Mouse (Mus musculus) right cerebral cortex, adult 18-20 months (tissue): ENCODE measurements around the gene Rapgef2.
A peak's percentile ranks its signal among the peaks of the same experiment; 100 is the strongest.

Source experiments
- DNase-seq: peaks from one replicate; pipeline ENCODE4 v3.0.0; 2022; ENCODE audit warnings: mixed read lengths

Gene Rapgef2

DNA sequence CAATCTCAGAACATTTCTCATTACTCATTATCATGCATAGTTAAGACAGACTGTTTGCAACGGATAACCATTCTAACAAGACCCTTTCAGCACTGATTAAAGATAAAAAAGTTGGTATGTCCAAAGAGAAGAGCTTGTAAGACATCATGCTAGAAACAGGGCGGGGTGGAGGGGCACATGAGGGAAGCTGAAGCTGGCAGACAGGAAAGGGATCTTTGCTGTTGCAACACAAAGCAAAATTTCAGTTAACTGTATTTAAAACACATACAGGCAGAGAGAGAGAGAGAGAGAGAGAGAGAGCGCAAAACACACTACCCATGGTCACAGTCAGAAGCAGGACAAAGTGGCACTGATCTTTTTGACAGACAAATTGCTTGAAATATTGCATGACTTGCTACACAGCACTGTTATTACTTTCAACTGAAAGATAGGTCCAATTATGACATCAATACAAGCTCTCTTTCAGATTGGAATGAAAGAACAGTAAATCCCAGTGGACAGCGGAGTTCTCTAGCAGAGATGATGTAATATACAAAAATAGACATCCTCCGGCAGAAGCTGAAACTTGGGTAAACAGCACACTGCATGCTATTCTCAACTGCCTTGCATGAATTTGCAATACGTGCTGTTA is 125.1 kb downstream of the Rapgef2 start:
- no peak for DNase-seq

DNA sequence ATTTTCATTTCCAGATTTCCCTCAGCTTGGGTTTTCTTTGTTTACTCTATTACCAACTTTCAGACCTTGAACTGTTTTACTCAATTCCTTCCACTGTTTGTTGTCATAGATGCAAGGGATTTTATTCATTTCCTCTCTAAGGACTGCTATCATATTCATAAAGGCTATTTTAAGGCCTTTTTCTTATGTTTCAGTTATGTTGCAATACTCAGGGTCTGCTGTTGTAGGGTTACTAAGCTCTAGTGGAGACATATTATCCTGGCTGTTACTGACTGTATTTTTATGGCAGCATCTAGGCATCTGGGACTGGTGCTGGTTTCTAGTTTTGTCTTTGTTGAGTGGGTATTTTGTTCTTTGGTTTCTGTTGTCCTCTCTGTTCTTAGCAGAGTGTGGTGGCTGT is 128.1 kb downstream of the Rapgef2 start:
- no peak for DNase-seq

- DNase-seq: no peak
Measured at GRCm38 (mm10) chr3:79153039-79153487, 133.3 kb downstream of the Rapgef2 start.

DNA sequence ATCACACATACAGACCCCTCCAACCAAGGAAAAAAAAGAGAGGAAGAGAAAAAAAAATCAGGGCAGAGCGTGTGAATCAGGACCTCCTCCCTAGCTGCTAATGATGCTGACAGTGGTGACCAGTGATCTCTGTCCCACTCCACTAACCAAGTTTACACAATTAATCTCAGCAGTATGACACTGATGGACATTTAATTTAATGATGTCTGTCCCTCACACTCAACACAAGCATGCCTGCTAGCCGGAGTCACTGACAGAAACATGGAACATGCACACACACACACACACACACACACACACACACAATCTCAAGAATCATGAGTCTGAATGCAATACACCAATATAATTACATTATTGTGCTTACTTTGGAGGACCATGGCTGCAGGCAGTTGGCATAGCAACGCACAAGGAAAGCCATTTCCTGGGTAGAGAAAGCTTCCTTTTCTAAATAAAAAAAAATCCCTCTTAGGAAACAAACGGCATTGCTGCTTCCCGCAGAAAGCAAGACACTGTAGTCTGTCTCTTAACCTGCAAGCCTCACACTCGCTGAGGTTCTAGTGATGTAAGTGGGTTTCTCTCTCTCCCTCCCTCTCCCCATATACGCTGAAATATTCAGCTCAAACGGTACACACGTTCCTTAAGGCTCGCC is 140.8 kb downstream of the Rapgef2 start:
- no peak for DNase-seq

GRCm38 (mm10) chr3:79144672-79145406 is 141.5 kb downstream of the Rapgef2 start:
- DNase-seq: peak; percentile 80

GRCm38 (mm10) chr3:79144085-79144484 is 142.2 kb downstream of the Rapgef2 start:
- DNase-seq: no peak

DNA sequence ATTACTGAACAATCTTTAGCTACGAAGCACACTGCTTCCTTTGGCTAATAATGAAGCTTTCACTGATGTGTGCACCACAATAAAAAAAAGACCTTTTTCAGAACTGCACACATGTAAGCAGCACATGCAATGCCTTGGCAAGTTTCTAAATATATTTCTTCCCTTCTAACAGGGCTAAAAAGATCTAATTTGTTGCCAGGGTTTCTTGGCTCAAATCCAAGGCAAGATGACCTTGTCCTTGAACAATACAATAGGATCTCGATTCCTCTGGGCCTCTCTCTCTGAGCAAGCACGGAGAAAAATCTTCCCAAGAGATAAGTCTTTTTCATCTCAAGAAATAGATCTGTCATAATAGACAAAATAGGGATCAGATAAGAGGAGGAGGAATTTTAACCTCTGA is 147.1 kb downstream of the Rapgef2 start:
- no peak for DNase-seq

- DNase-seq: no peak
Measured at GRCm38 (mm10) chr3:79138601-79139000, 147.7 kb downstream of the Rapgef2 start.

DNA sequence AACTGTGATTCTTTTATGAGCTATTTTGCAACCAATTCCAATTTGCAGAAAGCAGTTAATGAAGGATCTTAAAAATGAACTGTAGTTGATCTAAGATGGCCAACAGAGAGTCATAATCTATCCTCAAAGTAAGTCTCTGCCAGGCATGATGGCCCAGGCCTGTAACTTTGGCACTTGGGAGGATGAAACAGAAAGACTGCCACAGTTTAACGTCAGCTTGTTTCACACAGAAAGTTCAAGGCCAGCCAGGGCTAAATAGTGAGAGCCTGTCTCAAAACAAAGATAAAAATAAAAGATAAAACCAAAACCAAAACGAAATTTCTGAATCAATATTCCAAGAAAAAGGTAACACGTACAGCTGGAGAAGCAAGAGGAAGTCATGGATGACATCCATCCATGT is 155.3 kb downstream of the Rapgef2 start:
- no peak for DNase-seq

GRCm38 (mm10) chr3:79129044-79129600 is 157.2 kb downstream of the Rapgef2 start:
- DNase-seq: no peak

DNA sequence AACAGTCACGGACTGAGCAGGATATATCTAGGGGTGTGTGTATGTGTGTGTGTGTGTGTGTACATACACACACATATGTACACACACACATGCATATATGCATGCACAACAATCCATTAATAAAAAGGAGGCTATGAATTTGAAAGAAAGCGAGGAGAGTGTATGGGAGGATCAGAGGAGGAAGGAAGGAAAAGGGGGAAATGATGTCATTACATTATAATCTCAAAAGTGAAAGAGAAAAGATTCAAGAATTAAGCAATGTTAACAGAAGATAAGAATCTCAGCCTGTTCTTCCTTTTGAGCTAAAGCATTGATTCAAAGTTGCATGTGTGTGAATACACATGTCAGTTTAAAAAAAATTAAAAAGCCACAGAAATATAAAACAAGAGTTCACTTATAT is 158.5 kb downstream of the Rapgef2 start:
- DNase-seq: no peak

GRCm38 (mm10) chr3:79126857-79127256 is 159.5 kb downstream of the Rapgef2 start:
- no peak for DNase-seq

GRCm38 (mm10) chr3:79121391-79121790 is 164.9 kb downstream of the Rapgef2 start:
- no peak for DNase-seq

- DNase-seq: no peak
Measured at GRCm38 (mm10) chr3:79119983-79120382, 166.3 kb downstream of the Rapgef2 start.

DNA sequence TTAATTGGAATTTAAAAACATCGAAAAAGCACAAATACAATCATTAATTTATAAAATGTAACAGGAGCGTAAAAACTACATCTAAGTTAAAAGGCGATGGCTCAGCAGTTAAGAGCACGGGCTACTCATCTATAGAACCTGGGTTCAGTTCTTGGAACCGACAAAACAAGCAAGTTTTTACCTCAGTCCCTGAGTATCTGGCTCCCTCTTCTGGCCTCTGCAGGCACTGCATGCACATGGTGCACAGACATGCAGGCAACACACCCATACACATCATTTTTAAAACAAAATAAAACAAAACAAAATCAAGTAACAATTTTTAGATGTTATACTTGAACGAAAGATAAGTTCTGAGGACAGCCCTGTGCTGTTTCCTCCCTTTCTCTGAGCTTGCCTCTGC is 176.2 kb downstream of the Rapgef2 start:
- DNase-seq: no peak

DNA sequence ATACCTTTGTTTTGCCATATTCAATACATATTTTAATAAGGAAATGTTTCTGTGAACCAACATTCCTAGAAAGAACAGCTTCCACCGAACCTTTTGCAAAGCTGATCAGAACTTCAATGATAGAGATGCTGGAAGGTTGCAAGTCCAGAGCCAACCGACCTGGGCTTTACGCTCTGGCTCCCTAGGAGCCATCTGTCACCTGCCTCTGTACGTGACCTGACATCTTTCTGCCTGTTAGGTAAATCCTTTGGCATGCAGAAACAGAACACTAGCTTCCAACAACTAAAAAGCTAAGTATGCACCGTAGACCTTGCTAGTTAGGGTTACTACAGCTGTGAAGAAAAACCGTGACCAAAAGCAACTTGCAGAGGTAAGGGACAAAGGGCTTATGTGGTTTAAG is 178.1 kb downstream of the Rapgef2 start:
- DNase-seq: no peak

DNA sequence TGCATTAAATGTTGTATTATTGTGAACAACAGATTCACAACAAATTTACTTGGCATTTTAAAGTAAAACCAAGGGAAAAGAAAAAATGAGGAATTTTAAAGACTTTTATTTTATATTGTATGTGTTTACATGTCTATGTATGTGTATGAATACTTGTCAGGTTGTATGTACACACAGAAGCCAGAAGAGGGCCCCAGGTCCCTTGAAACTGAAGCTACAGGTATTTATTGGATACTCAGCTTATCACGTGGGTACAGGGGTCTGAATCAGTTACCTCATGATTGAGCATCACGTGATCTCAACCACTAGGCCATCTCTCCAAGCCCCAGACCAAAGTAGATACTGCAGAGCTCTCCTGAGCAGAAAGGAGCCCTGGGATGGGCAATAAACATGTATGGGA is 180.0 kb downstream of the Rapgef2 start:
- DNase-seq: no peak

- no peak for DNase-seq
Measured at GRCm38 (mm10) chr3:79103604-79104003, 182.7 kb downstream of the Rapgef2 start.

- DNase-seq: no peak
Measured at GRCm38 (mm10) chr3:79101737-79102136, 184.6 kb downstream of the Rapgef2 start.

GRCm38 (mm10) chr3:79100831-79101230 is 185.5 kb downstream of the Rapgef2 start:
- DNase-seq: no peak

- DNase-seq: no peak
Measured at GRCm38 (mm10) chr3:79089091-79089490, 197.2 kb downstream of the Rapgef2 start.

DNA sequence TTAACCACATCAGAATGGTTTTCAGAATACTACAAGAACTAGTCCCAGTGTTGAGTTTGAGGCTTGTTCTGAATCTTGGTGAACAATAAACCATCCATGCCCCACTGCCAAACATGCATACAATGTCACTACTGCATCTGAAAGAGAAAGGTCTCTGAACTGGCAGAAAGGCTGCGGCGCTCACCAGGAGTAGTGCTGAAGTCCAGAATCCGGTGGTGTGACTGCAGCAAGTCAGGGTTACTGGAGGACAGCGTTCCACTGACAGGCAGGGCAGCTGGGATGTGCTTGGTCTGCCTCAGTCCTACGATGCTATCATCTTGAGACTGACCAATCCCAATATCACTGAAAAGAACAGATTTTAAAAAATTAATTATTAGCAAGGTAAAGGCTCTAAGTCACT is 197.9 kb downstream of the Rapgef2 start:
- no peak for DNase-seq

GRCm38 (mm10) chr3:79086282-79086681 is 200.0 kb downstream of the Rapgef2 start:
- no peak for DNase-seq

DNA sequence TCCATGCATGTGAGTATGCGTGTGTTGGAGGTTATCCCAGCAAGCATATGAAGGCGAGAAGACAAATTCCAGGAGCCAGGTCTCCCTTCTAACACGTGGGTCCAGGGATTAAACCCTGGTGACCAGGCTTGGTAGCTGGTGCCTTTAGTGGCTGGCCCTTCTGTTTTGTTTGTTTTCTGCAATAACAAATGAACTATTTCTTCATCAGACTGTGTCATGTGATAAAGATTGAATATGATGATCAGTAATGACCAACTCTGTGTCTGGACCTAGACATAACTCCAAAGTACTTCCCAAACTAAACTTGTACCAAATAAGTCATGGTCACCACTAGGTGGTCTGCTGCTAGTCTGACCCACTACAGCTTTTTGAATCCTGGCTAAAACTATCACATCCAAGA is 202.4 kb downstream of the Rapgef2 start:
- DNase-seq: no peak
